ENCODE assay signal across 10 mouse cellular contexts in genomic region chr16:4613736-4614135, GRCm38 (mm10).
"Had no signal": no experiment of that assay in that cellular context is flagged by ENCODE, and none has a peak within 500 bp of the region (broad histone marks: within the 10 kb centered on the region; RNA-seq: fewer than 3 reads in every experiment).

No protein-coding gene starts in this region.

- H3K9ac ChIP-seq: liver, embryonic 15.5 days; lung, embryonic 15.5 days had no signal

- H3K27ac ChIP-seq: liver, embryonic 15.5 days; lung, embryonic 15.5 days had no signal

- H3K9me3 ChIP-seq: liver, embryonic 15.5 days; lung, embryonic 15.5 days had no signal

- H3K4me2 ChIP-seq: liver, embryonic 11.5 days; liver, embryonic 15.5 days; lung, embryonic 15.5 days had no signal

- DNase-seq: kidney, adult 11 months; kidney, postnatal 10 days; left cerebral cortex, postnatal 4 days; lung, postnatal 14 days; midbrain, embryonic 14.5 days; thymus, adult 18-20 months; thymus, postnatal 14 days had no signal

- H3K4me3 ChIP-seq: liver, embryonic 15.5 days; lung, embryonic 15.5 days had no signal

- H3K27me3 ChIP-seq: liver, embryonic 15.5 days; lung, embryonic 15.5 days had no signal
